Mouse (Mus musculus) erythroblast, embryonic 14.5 days (primary cell): Measurements from ENCODE around the gene Arih2. TPM values are rescaled to one million over a fixed set of nuclear protein-coding genes. Genes with fewer than 3 reads are reported as not detected.
"Not testable (repeated sequence)": the region's sequence is repeated elsewhere in the genome, so short reads cannot be mapped to it uniquely, and the experiment has no call there.

ENCODE experiments used
- H3K27me3 ChIP-seq: 2 replicates; pipeline ENCODE4 v1.6.1; 2012; ENCODE audit warnings: inconsistent platforms; ENCODE audit not compliant: control insufficient read depth
- H3K36me3 ChIP-seq: 2 replicates; pipeline ENCODE4 v1.6.1; 2012; ENCODE audit warnings: mild to moderate bottlenecking, inconsistent platforms; ENCODE audit not compliant: control insufficient read depth
- H3K4me1 ChIP-seq: 2 replicates; pipeline ENCODE4 v1.6.1; 2012; ENCODE audit warnings: inconsistent platforms; ENCODE audit not compliant: control insufficient read depth
- H3K4me3 ChIP-seq: replicated peaks from 2 replicates; pipeline ENCODE3; 2012; ENCODE audit warnings: moderate library complexity, mild to moderate bottlenecking, inconsistent platforms
- H3K9me3 ChIP-seq: 2 replicates; pipeline ENCODE4 v1.6.1; 2012; ENCODE audit warnings: low read length, inconsistent platforms, mixed read lengths; ENCODE audit not compliant: control insufficient read depth
- GATA1 ChIP-seq: IDR thresholded peaks from 2 replicates; pipeline ENCODE4 v1.6.1; 2012; ENCODE audit warnings: low read length, inconsistent platforms, mixed read lengths
- TAL1 ChIP-seq: IDR thresholded peaks from 3 replicates; pipeline ENCODE4 v1.6.1; 2012; ENCODE audit warnings: low read length, inconsistent platforms, mixed read lengths
- polyA plus RNA-seq: library from polyadenylated mRNA; stranded (reverse); fragments of >175 nt; gene quantifications from 2 replicates; pipeline ENCODE4 v1.2.3, GENCODE M21; 2012

Arih2 gene
- polyA plus RNA-seq, 1 experiment: 18.7 TPM

DNA sequence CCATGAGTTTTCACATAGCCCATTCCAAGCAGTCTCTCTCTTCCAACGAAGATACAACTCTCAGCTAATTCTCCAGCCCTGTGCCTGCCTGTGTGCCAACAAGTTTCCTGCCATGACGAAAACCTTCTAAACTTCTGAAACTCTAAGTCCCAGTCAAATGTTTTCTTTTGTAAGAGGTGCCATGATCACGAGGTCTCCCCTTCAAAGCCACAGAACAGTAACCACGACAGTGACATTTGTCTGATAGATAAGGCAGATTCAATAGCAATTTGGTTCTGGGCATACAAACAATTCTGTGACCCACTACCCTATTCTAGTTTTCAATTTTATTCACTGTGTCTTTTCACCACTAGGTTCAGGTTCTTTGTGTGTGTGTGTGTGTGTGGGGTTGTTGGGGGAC, 21.0 kb downstream of the Arih2 start:
- H3K4me3 ChIP-seq: no peak overlapping the region
- no peaks in the 10 kb centered on the region for H3K9me3 ChIP-seq
- peaks cover 23% of the 10 kb centered on the region for H3K4me1 ChIP-seq
- H3K36me3 ChIP-seq: peaks cover 85% of the 10 kb centered on the region
- no peaks in the 10 kb centered on the region for H3K27me3 ChIP-seq
- TF ChIP-seq TAL1 (no peak), GATA1 (no peak)

DNA sequence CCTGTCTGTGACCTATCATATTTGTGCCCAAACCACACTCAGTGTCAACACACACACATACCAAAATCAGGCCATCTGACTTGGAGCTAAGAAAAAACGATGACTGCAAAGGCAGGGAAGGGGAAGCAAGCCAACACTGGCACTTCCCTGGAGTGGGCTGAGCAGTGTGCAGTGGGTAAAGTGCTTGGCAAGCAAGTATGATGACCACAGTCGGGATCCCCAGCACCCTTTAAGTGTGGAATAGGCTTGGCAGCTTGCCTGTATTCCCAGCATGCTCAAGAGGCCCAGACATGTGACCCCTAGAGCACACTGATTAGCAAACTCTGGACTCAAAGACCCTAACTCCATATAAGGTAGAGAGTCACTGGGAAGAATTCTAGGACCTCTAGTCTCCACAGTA, 22.7 kb downstream of the Arih2 start:
- Histone ChIP-seq H3K4me3 (no peak overlapping the region), H3K4me1 (peaks cover 9% of the 10 kb centered on the region), H3K36me3 (peaks cover 77% of the 10 kb centered on the region), H3K9me3 (no peaks in the 10 kb centered on the region), H3K27me3 (no peaks in the 10 kb centered on the region)
- TF ChIP-seq TAL1: no peak
- no peak for TF ChIP-seq GATA1

DNA sequence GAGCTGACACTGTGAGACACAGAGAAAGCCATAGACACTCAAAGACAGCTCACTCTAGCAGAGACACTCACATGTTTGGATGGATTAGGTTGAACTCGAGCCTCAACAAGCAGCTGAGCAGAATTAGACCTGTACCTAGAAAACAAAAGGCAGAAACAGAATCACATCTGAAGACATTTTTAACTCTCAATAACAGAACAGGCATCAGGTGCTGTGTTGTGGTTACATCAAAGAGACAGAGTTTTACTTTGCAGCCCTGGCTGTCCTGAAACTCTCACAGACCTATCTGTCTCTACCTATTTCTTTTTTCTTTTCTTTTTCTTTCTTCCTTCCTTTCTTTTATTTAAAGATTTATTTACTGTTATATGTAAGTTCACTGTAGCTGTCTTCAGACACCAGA, 31.9 kb downstream of the Arih2 start:
- Histone ChIP-seq H3K27me3 (no peaks in the 10 kb centered on the region), H3K36me3 (peaks cover 96% of the 10 kb centered on the region), H3K9me3 (no peaks in the 10 kb centered on the region), H3K4me1 (no peaks in the 10 kb centered on the region; the same call in 1 of the 2 replicates), H3K4me3 (no peak overlapping the region)
- TF ChIP-seq GATA1: no peak
- no peak for TF ChIP-seq TAL1

DNA sequence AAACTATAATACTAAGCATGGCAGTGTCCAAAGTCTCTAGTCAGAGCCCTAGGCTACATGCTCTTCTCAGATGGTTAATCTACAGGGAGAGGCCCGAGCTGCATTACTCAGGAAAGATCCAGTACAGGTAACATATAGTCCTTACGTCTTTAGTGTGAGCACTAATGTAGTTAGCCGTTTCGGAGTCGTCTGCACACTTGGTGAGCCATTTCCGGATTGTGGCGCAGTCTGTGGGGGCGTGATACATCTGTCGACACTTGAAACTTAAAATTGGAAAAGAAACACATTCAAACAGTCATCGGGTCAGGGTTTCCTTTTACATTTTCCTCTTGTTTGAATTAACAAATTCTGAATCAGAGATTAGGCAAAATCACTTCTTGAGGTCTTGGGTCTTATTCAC, 37.7 kb downstream of the Arih2 start:
- H3K4me3 ChIP-seq: no peak overlapping the region
- no peaks in the 10 kb centered on the region for H3K27me3 ChIP-seq
- TF ChIP-seq TAL1: no peak
- no peak for TF ChIP-seq GATA1
- no peaks in the 10 kb centered on the region for H3K9me3 ChIP-seq
- H3K36me3 ChIP-seq: peaks cover 100% of the 10 kb centered on the region
- H3K4me1 ChIP-seq: peaks cover 12% of the 10 kb centered on the region

DNA sequence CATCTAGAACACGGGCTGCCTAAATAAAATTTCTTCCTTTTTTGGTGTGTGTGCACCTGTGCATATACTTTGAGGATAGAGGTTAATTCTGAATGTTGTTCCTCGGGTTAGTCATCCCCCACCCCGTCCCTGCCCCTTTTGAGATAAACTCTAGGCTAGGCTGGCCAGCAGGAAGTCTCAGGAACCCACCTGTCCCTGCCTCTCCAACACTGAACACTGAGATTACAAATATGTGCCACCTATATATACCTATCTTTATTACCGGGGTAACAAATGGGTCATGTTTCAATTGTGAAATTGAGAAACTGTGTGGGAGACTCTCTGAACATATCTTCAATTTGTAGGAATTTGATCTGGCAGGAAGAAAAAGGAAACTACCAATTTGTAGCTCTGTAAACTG, 40.3 kb downstream of the Arih2 start:
- Histone ChIP-seq H3K4me1 (peaks cover 12% of the 10 kb centered on the region), H3K36me3 (peaks cover 100% of the 10 kb centered on the region), H3K27me3 (no peaks in the 10 kb centered on the region), H3K4me3 (no peak overlapping the region), H3K9me3 (no peaks in the 10 kb centered on the region)
- TF ChIP-seq GATA1 (no peak), TAL1 (no peak)

DNA sequence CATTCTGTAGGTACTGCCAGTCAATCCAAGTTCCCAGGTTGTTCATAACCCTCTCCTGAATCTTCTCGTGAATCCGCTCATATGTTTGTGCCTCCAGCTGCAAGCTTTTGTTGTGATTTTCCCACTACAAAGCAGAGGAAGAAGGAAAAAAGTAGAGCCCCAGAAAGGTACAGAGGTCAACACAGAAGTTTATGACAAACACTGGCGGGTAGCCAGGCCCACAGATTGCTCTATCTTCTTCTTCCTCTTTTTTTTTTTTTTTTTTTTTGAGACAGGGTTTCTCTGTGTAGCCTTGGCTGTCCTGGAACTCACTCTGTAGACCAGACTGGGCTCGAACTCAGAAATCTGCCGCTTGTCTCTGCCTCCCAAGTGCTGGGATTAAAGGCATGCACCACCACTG, 41.3 kb downstream of the Arih2 start:
- not testable (repeated sequence) for H3K27me3 ChIP-seq, H3K9me3 ChIP-seq, H3K4me3 ChIP-seq
- H3K36me3 ChIP-seq: peaks cover 100% of the 10 kb centered on the region
- peaks cover 12% of the 10 kb centered on the region for H3K4me1 ChIP-seq

DNA sequence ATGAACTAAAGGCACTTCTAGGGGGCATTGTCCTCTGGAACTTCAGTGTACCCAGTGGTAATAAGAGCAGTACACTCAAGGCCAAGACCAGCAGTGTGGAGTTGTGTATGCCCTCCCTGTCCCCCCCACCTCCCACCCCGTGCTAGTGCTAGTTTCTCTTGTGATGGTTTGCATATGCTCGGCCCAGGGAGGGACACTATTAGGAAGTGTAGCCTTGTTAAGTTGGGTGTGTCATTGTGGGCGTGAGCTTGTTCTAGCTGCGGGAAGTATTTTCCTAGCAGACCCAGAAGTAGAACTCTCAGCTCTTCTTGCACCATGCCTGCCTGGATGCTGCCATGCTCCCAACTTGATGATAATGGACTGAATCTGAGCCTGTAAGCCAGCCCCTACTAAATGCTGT, 47.2 kb downstream of the Arih2 start:
- Histone ChIP-seq H3K27me3 (peaks cover 10% of the 10 kb centered on the region), H3K36me3 (peaks cover 56% of the 10 kb centered on the region), H3K9me3 (no peaks in the 10 kb centered on the region), H3K4me3 (no peak overlapping the region), H3K4me1 (peaks cover 7% of the 10 kb centered on the region)
- TF ChIP-seq GATA1 (no peak), TAL1 (no peak)

DNA sequence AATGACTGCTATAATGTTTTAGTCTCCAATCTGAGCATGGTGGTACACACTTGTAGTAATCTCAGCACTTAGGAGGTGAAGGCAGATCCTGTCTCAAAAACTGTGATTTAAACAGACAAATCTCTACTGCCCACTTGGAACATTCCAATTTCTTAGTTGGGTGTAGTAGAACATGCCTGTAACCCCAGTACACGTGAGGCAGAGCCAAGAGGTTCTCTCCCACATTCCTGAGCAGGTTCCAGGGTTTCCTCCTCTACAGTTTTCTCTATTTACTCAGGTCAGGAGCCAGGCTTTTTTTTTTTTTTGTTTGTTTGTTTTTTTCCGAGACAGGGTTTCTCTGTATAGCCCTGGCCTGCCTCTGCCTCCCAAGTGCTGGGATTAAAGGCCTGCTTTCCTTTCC, 49.2 kb downstream of the Arih2 start:
- Histone ChIP-seq H3K27me3 (peaks cover 14% of the 10 kb centered on the region), H3K4me3 (no peak overlapping the region), H3K9me3 (no peaks in the 10 kb centered on the region), H3K36me3 (peaks cover 36% of the 10 kb centered on the region), H3K4me1 (peaks cover 18% of the 10 kb centered on the region)
- TF ChIP-seq GATA1: no peak
- no peak for TF ChIP-seq TAL1

DNA sequence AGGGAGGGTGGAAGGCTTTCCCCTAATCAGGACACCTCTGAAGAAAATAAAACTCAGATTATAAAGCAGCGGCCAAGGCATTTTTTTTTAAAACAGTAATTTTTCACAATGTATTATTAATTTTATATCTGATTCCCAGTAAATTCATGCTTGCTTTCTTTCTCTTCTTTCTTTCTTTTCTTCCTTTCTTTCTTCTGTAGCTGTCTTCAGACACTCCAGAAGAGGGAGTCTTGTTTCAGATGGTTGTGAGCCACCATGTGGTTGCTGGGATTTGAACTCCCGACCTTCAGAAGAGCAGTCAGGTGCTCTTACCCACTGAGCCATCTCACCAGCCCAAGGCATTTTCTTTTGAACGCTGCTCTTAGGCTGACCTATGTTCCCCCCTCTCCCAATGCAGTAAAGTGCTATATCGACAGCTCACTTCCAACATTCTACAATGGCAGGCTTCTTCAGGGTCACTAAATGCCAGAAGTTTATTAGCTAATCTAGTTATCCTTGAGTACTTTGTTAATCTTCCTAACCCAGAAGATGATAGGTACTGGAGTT, 50.1 kb downstream of the Arih2 start:
- no peaks in the 10 kb centered on the region for H3K9me3 ChIP-seq
- H3K36me3 ChIP-seq: peaks cover 27% of the 10 kb centered on the region
- peaks cover 14% of the 10 kb centered on the region for H3K27me3 ChIP-seq
- no peak for TF ChIP-seq GATA1
- no peak for TF ChIP-seq TAL1
- H3K4me3 ChIP-seq: no peak overlapping the region
- peaks cover 18% of the 10 kb centered on the region for H3K4me1 ChIP-seq
